ENCODE assay signal across 12 mouse cellular contexts in genomic region chr6:133959902-133960634, GRCm38 (mm10).
A peak's percentile ranks its signal among the peaks of the same experiment; 100 is the strongest.
DNase-seq lines count a peak whose midpoint lies in the region; ATAC-seq and TF ChIP-seq lines count a peak whose summit lies in the region.
"Had no signal": no experiment of that assay in that cellular context is flagged by ENCODE, and none has a peak within 500 bp of the region (broad histone marks: within the 10 kb centered on the region; RNA-seq: fewer than 3 reads in every experiment).

No protein-coding gene starts in this region.

- no peaks in the 10 kb centered on the region for H3K27me3 ChIP-seq in forebrain, embryonic 13.5 days
- H3K27me3 ChIP-seq in forebrain, postnatal 0 days (ENCODE audit: insufficient read depth, low read length), result no peaks in the 10 kb centered on the region
- no peaks in the 10 kb centered on the region for H3K27me3 ChIP-seq in midbrain, embryonic 12.5 days
- H3K27me3 ChIP-seq in midbrain, embryonic 14.5 days (ENCODE audit: control insufficient read depth, insufficient read depth, low read length), result no peaks in the 10 kb centered on the region
- H3K27me3 ChIP-seq in stomach, postnatal 0 days (ENCODE audit: control insufficient read depth, insufficient read depth, low read length), result no peaks in the 10 kb centered on the region
- H3K27me3 ChIP-seq: limb, embryonic 15.5 days had no signal

- DNase-seq in forebrain, postnatal 0 days, result no peak
- DNase-seq in midbrain, embryonic 14.5 days, result no peak
- peak; percentile 9 for DNase-seq in brain, adult 2 months (ENCODE audit: low read depth, low spot score)
- no peak for DNase-seq in stomach, postnatal 0 days (ENCODE audit: low spot score)
- no peak for DNase-seq in gastrocnemius, postnatal 25 days
- no peak for DNase-seq in cerebellum, postnatal 4 days (ENCODE audit: low spot score in 2 of 2)

- H3K4me2 ChIP-seq in forebrain, embryonic 13.5 days, result no peak overlapping the region
- no peak overlapping the region for H3K4me2 ChIP-seq in forebrain, postnatal 0 days (ENCODE audit: low read depth)
- H3K4me2 ChIP-seq in midbrain, embryonic 12.5 days (replicated peaks), result no peak overlapping the region
- H3K4me2 ChIP-seq in midbrain, embryonic 14.5 days (ENCODE audit: low read length), result no peak overlapping the region
- H3K4me2 ChIP-seq in stomach, postnatal 0 days (replicated peaks; ENCODE audit: low read depth), result no peak overlapping the region
- H3K4me2 ChIP-seq: limb, embryonic 15.5 days had no signal

- H3K4me1 ChIP-seq in forebrain, embryonic 13.5 days, result no peaks in the 10 kb centered on the region
- H3K4me1 ChIP-seq in forebrain, postnatal 0 days (ENCODE audit: insufficient read depth), result no peaks in the 10 kb centered on the region
- no peaks in the 10 kb centered on the region for H3K4me1 ChIP-seq in midbrain, embryonic 12.5 days
- H3K4me1 ChIP-seq in midbrain, embryonic 14.5 days (ENCODE audit: control insufficient read depth, insufficient read depth, low read length), result no peaks in the 10 kb centered on the region
- H3K4me1 ChIP-seq in stomach, postnatal 0 days (replicated peaks; ENCODE audit: control insufficient read depth, insufficient read depth), result no peaks in the 10 kb centered on the region
- H3K4me1 ChIP-seq: forebrain, embryonic 10.5 days; limb, embryonic 15.5 days had no signal

- no peaks in the 10 kb centered on the region for H3K9me3 ChIP-seq in forebrain, embryonic 13.5 days (replicated peaks)
- no peaks in the 10 kb centered on the region for H3K9me3 ChIP-seq in forebrain, postnatal 0 days (ENCODE audit: low read length)
- H3K9me3 ChIP-seq in midbrain, embryonic 12.5 days, result no peaks in the 10 kb centered on the region
- no peaks in the 10 kb centered on the region for H3K9me3 ChIP-seq in midbrain, embryonic 14.5 days (ENCODE audit: control insufficient read depth, low read length)
- no peaks in the 10 kb centered on the region for H3K9me3 ChIP-seq in stomach, postnatal 0 days (ENCODE audit: control insufficient read depth, low read length)
- H3K9me3 ChIP-seq: forebrain, embryonic 10.5 days; limb, embryonic 15.5 days; megakaryocyte, embryonic 14.5 days had no signal

- TF ChIP-seq CTCF in forebrain, postnatal 0 days (IDR thresholded peaks at IDR 0.05; ENCODE audit: low read depth), result no peak
- no peak for TF ChIP-seq CTCF in stomach, postnatal 0 days (IDR thresholded peaks at IDR 0.05; ENCODE audit: low read depth)

- no peak for TF ChIP-seq EP300 in stomach, postnatal 0 days (optimal IDR thresholded peaks at IDR 0.05)

- H3K4me3 ChIP-seq in forebrain, embryonic 13.5 days, result no peak overlapping the region
- H3K4me3 ChIP-seq in forebrain, postnatal 0 days (ENCODE audit: low read depth, low read length), result no peak overlapping the region
- H3K4me3 ChIP-seq in midbrain, embryonic 12.5 days, result no peak overlapping the region
- H3K4me3 ChIP-seq in midbrain, embryonic 14.5 days (replicated peaks; ENCODE audit: low read depth, low read length), result no peak overlapping the region
- H3K4me3 ChIP-seq in stomach, postnatal 0 days (ENCODE audit: low read depth, low read length), result no peak overlapping the region
- H3K4me3 ChIP-seq: forebrain, embryonic 10.5 days; limb, embryonic 15.5 days; megakaryocyte, embryonic 14.5 days had no signal

- H3K9ac ChIP-seq in forebrain, embryonic 13.5 days, result no peak overlapping the region
- no peak overlapping the region for H3K9ac ChIP-seq in forebrain, postnatal 0 days
- H3K9ac ChIP-seq in midbrain, embryonic 12.5 days (replicated peaks), result no peak overlapping the region
- H3K9ac ChIP-seq in midbrain, embryonic 14.5 days (replicated peaks; ENCODE audit: low read length), result no peak overlapping the region
- H3K9ac ChIP-seq in stomach, postnatal 0 days (ENCODE audit: low read length), result no peak overlapping the region
- H3K9ac ChIP-seq: limb, embryonic 15.5 days had no signal

- WGBS in forebrain, embryonic 13.5 days, result 85% methylated on average over 11 of the region's 11 CpGs
- 84% methylated on average over 11 of the region's 11 CpGs for WGBS in forebrain, postnatal 0 days
- WGBS in midbrain, embryonic 12.5 days, result 84% methylated on average over 11 of the region's 11 CpGs
- WGBS in midbrain, embryonic 14.5 days, result 85% methylated on average over 11 of the region's 11 CpGs
- 50% methylated on average over 11 of the region's 11 CpGs for WGBS in stomach, postnatal 0 days

- ATAC-seq in forebrain, embryonic 13.5 days, result 0 out of 2 replicates have a peak, but pooled peaks have one; percentile 41
- ATAC-seq in forebrain, postnatal 0 days, result no peak
- ATAC-seq in midbrain, embryonic 12.5 days (ENCODE audit: low FRiP score, low read depth), result peak; percentile 52; the same call in 1 of the 2 replicates
- ATAC-seq in midbrain, embryonic 14.5 days (ENCODE audit: low FRiP score, low TSS enrichment), result no peak
- ATAC-seq in stomach, postnatal 0 days (ENCODE audit: low FRiP score, low TSS enrichment), result peak; percentile 47; the same call in 1 of the 2 replicates

- no peak overlapping the region for H3K27ac ChIP-seq in forebrain, embryonic 13.5 days
- no peak overlapping the region for H3K27ac ChIP-seq in forebrain, postnatal 0 days (ENCODE audit: low read depth, low read length)
- H3K27ac ChIP-seq in midbrain, embryonic 12.5 days (replicated peaks), result no peak overlapping the region
- H3K27ac ChIP-seq in midbrain, embryonic 14.5 days (replicated peaks; ENCODE audit: low read depth, low read length), result no peak overlapping the region
- no peak overlapping the region for H3K27ac ChIP-seq in stomach, postnatal 0 days (replicated peaks)
- H3K27ac ChIP-seq: forebrain, embryonic 10.5 days; kidney, postnatal 0 days; limb, embryonic 15.5 days had no signal

- H3K36me3 ChIP-seq in forebrain, embryonic 13.5 days (ENCODE audit: poor library complexity, severe bottlenecking), result no peaks in the 10 kb centered on the region
- H3K36me3 ChIP-seq in forebrain, postnatal 0 days (ENCODE audit: insufficient read depth), result no peaks in the 10 kb centered on the region
- no peaks in the 10 kb centered on the region for H3K36me3 ChIP-seq in midbrain, embryonic 12.5 days
- H3K36me3 ChIP-seq in midbrain, embryonic 14.5 days (ENCODE audit: control insufficient read depth, insufficient read depth, low read length), result no peaks in the 10 kb centered on the region
- no peaks in the 10 kb centered on the region for H3K36me3 ChIP-seq in stomach, postnatal 0 days (ENCODE audit: control insufficient read depth, insufficient read depth, low read length)
- H3K36me3 ChIP-seq: forebrain, embryonic 10.5 days; limb, embryonic 15.5 days had no signal

Comparison
In these comparisons a context has a peak if more than half of its experiments do, and no peak if none do; other contexts are left out.
1. ATAC-seq: peak in forebrain, embryonic 13.5 days (single experiment), midbrain, embryonic 12.5 days (single experiment) and stomach, postnatal 0 days (single experiment); none in forebrain, postnatal 0 days (single experiment) and midbrain, embryonic 14.5 days (single experiment).